Mouse (Mus musculus) E14TG2a.4 (cell line): ENCODE measurements around the gene Plch1.

Experiments
- H3K27me3 ChIP-seq: 2 replicates; pipeline ENCODE4 v1.6.1; 2014; ENCODE audit warnings: low read length, control low read depth; ENCODE audit not compliant: insufficient read depth
- H3K36me3 ChIP-seq: 2 replicates; pipeline ENCODE4 v1.6.1; 2014; ENCODE audit warnings: low read length, control low read depth; ENCODE audit not compliant: insufficient read depth
- H3K4me1 ChIP-seq: replicated peaks from 2 replicates; pipeline ENCODE4 v1.6.1; 2014; ENCODE audit warnings: low read depth, low read length, control low read depth
- H3K4me3 ChIP-seq: replicated peaks from 2 replicates; pipeline ENCODE4 v1.5.1; 2014; ENCODE audit warnings: mild to moderate bottlenecking, low read length
- H3K9me3 ChIP-seq: 2 replicates; pipeline ENCODE4 v1.6.1; 2014; ENCODE audit warnings: low read length, control low read depth
- CTCF ChIP-seq: conservative IDR thresholded peaks from 2 replicates; pipeline ENCODE4 v1.5.1; 2014; ENCODE audit warnings: low read length
- NANOG ChIP-seq: IDR thresholded peaks from 2 replicates; pipeline ENCODE4 v1.6.1; 2014; ENCODE audit warnings: borderline replicate concordance, low read length, mixed read lengths
- POU5F1 ChIP-seq: IDR thresholded peaks from 2 replicates; pipeline ENCODE4 v1.6.1; 2014; ENCODE audit warnings: low read length, borderline replicate concordance

The Plch1 gene

GRCm38 (mm10) chr3:63806906-63807305 is 92.4 kb downstream of the Plch1 start:
- H3K4me3 ChIP-seq: no peak overlapping the region
- peaks cover 9% of the 10 kb centered on the region for H3K9me3 ChIP-seq
- no peaks in the 10 kb centered on the region for H3K27me3 ChIP-seq
- no peaks in the 10 kb centered on the region for H3K4me1 ChIP-seq
- H3K36me3 ChIP-seq: no peaks in the 10 kb centered on the region
- TF ChIP-seq POU5F1 (no peak), NANOG (no peak), CTCF (no peak)

GRCm38 (mm10) chr3:63805496-63805895 is 93.8 kb downstream of the Plch1 start:
- Histone ChIP-seq H3K9me3 (peaks cover 9% of the 10 kb centered on the region), H3K4me3 (no peak overlapping the region), H3K36me3 (no peaks in the 10 kb centered on the region), H3K4me1 (no peaks in the 10 kb centered on the region), H3K27me3 (no peaks in the 10 kb centered on the region)
- TF ChIP-seq CTCF (no peak), NANOG (no peak), POU5F1 (no peak)

GRCm38 (mm10) chr3:63800685-63801084 is 98.6 kb downstream of the Plch1 start:
- no peak for TF ChIP-seq POU5F1
- no peak overlapping the region for H3K4me3 ChIP-seq
- H3K36me3 ChIP-seq: no peaks in the 10 kb centered on the region
- no peaks in the 10 kb centered on the region for H3K27me3 ChIP-seq
- peaks cover 9% of the 10 kb centered on the region for H3K9me3 ChIP-seq
- no peaks in the 10 kb centered on the region for H3K4me1 ChIP-seq

GRCm38 (mm10) chr3:63786805-63787365 is 112.4 kb downstream of the Plch1 start:
- TF ChIP-seq CTCF (no peak), POU5F1 (no peak), NANOG (no peak)
- H3K27me3 ChIP-seq: no peaks in the 10 kb centered on the region
- H3K9me3 ChIP-seq: no peaks in the 10 kb centered on the region
- no peak overlapping the region for H3K4me3 ChIP-seq
- H3K4me1 ChIP-seq: 0 out of 2 replicates have a peak, but pooled peaks cover 10% of the 10 kb centered on the region
- no peaks in the 10 kb centered on the region for H3K36me3 ChIP-seq

GRCm38 (mm10) chr3:63772617-63773305 is 126.5 kb downstream of the Plch1 start:
- TF ChIP-seq POU5F1: no peak
- no peak for TF ChIP-seq NANOG
- TF ChIP-seq CTCF: no peak
- H3K4me1 ChIP-seq: no peaks in the 10 kb centered on the region
- no peaks in the 10 kb centered on the region for H3K27me3 ChIP-seq
- H3K9me3 ChIP-seq: no peaks in the 10 kb centered on the region
- H3K4me3 ChIP-seq: no peak overlapping the region
- H3K36me3 ChIP-seq: no peaks in the 10 kb centered on the region

GRCm38 (mm10) chr3:63760821-63761220 is 138.5 kb downstream of the Plch1 start:
- Histone ChIP-seq H3K4me3 (no peak overlapping the region), H3K27me3 (no peaks in the 10 kb centered on the region), H3K36me3 (no peaks in the 10 kb centered on the region), H3K9me3 (no peaks in the 10 kb centered on the region), H3K4me1 (no peaks in the 10 kb centered on the region)
- TF ChIP-seq NANOG: no peak
- no peak for TF ChIP-seq POU5F1
- TF ChIP-seq CTCF: no peak

GRCm38 (mm10) chr3:63740073-63740472 is 159.2 kb downstream of the Plch1 start:
- TF ChIP-seq NANOG: no peak
- no peak for TF ChIP-seq CTCF
- TF ChIP-seq POU5F1: no peak

DNA sequence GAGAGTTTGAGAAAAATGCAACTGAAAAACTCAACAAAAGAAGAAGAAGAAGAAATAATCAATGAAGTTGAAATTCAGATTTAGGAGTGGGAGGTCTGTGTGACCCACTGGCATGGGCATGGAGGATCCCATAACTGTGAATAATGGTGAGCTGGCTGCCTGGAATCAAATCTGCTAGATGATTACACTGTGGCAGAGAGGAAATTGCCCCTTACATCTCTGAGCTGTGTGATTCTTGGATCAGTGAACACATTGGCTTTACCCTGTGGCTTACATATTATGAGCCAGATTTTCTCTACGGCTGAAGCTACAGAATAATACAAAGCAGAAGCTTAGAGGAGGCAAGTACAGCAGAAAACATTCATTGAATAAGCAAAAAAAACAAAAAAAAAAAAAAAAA is 170.9 kb downstream of the Plch1 start:
- TF ChIP-seq POU5F1 (no peak), NANOG (no peak), CTCF (no peak)
- no peaks in the 10 kb centered on the region for H3K9me3 ChIP-seq

More at GRCm38 (mm10) chr3:63740073-63740472, 159.2 kb downstream of the Plch1 start:
- H3K27me3 ChIP-seq: no peaks in the 10 kb centered on the region
- H3K36me3 ChIP-seq: no peaks in the 10 kb centered on the region
- no peak overlapping the region for H3K4me3 ChIP-seq
- H3K4me1 ChIP-seq: no peaks in the 10 kb centered on the region
- H3K9me3 ChIP-seq: no peaks in the 10 kb centered on the region

GRCm38 (mm10) chr3:63726667-63727342 is 172.5 kb downstream of the Plch1 start:
- TF ChIP-seq NANOG (no peak), POU5F1 (no peak), CTCF (no peak)
- Histone ChIP-seq H3K9me3 (no peaks in the 10 kb centered on the region), H3K27me3 (no peaks in the 10 kb centered on the region), H3K4me3 (no peak overlapping the region), H3K4me1 (no peaks in the 10 kb centered on the region), H3K36me3 (no peaks in the 10 kb centered on the region)

More for the DNA sequence above, 170.9 kb downstream of the Plch1 start:
- Histone ChIP-seq H3K27me3 (no peaks in the 10 kb centered on the region), H3K4me3 (no peak overlapping the region), H3K4me1 (no peaks in the 10 kb centered on the region), H3K36me3 (no peaks in the 10 kb centered on the region)
